Mouse (Mus musculus): ENCODE measurements around the gene Fam162a.
"Not testable (repeated sequence)": the region's sequence is repeated elsewhere in the genome, so short reads cannot be mapped to it uniquely, and the experiment has no call there.

- not testable (repeated sequence) for TF ChIP-seq CTCF (IDR thresholded peaks at IDR 0.05; ENCODE audit: control insufficient read depth, insufficient read depth, low read length); POLR2A (IDR thresholded peaks at IDR 0.05; ENCODE audit: borderline replicate concordance, control insufficient read depth, low read depth, low read length)
These were observed 26.6 kb upstream of the Fam162a start for GRCm38 (mm10) chr16:36097813-36098499.

Data from bone marrow, adult 2 months (tissue).